Mouse (Mus musculus) urinary bladder, postnatal 36 days (tissue): ENCODE measurements around the gene Prpf31.
A peak's percentile ranks its signal among the peaks of the same experiment; 100 is the strongest.

Experiments
- DNase-seq, 2 experiments: peaks; one replicate each; pipeline ENCODE4 v3.0.0; 2022; ENCODE audit warnings: low spot score in 2 of 2, mixed read lengths in 1 of 2

The Prpf31 gene

DNA sequence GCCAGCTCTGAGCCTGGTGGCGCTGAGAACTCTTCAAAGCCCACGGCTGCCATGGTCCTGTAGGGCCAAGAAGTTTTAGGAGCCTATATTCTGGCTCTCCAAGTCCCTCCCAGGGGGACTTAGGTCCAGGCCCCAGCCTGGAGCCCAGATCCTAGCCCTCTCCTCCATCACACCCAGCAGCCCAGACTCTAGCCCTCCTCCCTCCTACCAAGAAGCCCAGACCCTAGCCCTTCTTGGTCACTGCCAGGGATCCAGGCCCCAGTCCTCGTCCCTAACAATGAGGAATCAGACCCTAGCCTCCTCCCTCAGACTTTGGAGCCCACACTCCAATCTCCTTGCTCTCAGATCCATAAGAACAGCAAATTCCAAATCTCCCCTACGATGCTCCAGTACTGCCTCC is 755 bp upstream of the Prpf31 start:
- no peak for DNase-seq

DNA sequence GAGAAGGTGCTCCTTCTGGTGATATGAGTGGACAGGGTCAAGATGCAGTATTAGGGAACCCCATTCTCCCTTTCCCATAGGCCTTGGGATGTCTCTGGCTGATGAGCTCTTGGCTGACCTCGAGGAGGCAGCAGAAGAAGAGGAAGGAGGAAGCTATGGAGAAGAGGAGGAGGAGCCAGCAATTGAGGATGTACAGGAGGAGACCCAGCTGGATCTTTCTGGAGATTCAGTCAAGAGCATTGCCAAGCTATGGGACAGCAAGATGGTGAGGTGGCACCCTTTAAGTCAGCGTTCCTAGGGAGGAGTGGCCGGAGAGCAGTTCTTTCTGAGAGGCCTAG is 662 bp downstream of the Prpf31 start:
- no peak for DNase-seq

DNA sequence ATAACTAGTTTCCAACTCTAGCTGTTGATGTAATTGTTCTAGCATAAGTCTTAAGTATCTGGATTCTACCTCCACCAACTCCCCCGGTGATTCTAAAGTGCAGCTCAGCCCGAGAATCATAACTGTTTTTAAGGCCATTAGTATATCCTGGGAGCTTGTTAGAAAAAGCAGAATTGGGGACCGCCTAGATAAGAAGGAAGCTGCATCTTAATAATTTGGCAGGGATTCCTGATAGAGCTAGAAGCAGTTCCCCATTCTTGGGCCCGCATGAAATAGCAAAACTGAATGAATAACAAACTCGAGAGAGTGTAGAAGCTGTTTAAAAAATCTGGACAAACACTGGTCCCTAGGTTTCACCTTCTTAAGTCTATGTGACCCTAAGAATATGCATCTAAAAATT is 13.6 kb downstream of the Prpf31 start:
- no peak for DNase-seq

DNA sequence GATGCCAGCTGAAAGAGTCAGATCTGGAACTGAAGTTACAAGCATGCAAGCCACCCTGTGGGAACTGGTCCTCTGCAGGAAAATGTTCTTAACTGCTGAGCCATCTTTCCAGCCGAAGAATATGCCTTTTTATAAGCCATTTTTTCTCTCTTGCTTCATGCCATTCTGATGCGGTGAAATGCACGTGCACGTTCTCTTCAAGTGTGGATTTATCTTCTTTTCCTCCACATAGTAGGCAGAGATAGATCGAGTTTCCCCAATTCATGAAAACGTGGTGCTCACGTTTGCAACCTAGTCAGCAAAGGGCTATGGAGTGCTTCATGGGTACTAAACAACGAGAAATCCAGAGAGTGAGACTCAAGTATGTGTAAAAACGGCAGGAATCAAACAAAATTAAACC is 14.1 kb downstream of the Prpf31 start:
- no peak for DNase-seq

DNA sequence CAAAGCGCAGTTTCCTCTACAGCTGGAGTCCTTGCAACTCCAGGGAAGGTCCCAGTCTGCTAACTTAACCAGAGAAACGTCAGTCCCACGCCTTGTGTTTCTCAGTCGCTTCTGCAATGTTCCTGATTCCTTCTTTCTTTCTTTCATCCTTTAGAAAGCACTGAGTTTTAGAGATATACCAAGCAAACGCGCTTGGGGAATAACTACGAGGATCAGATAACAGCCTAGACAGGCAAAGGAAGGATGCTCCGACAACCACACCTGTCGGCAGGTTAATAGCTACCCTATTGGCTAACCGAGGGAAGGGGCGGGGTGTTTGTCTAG is 14.5 kb downstream of the Prpf31 start:
- DNase-seq: no peak

DNA sequence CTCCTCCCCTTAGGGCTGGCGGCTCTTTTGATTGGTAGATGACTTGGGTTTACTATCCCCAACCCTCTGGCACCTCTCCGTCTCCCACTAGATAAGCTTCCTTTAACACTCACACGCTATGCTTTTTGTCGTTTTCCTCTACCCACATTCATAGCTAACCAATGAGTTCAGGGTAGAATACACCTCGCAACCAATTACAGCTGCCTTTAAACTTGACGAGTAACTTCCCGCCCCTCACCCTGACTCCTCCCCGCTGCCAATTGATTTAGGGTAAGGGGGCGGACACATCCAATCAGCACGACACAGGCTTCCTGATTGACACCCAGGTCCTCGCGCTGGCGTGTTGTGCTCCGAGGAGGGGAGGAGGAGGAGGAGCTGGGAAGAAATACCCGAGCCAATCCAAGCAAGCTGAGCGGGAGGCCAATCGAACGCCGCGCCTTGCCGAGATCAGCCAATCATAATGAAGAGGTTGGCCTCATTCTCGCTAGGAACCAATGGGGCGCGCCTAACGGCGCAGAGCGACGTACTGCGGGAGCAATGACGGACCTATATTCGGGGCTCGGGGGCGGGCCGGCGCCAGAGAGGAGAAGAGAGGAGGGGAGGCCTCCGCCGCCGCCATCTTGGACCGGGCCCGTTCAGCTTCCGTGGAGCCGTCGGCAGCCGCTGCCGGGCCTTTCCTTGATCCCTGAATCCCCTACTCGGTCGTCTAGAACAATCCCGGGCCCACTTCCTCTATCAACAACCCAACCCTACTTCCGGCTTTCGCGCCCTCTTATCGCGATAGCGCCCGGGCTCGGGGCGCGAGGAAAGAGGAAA is 15.1 kb downstream of the Prpf31 start, which contains the start of gene Cnot3:
Cnot3 (plus strand) TSS at position 597 of the 816 bp plus-strand sequence.
- peak; percentile 96 to 99 for DNase-seq

DNA sequence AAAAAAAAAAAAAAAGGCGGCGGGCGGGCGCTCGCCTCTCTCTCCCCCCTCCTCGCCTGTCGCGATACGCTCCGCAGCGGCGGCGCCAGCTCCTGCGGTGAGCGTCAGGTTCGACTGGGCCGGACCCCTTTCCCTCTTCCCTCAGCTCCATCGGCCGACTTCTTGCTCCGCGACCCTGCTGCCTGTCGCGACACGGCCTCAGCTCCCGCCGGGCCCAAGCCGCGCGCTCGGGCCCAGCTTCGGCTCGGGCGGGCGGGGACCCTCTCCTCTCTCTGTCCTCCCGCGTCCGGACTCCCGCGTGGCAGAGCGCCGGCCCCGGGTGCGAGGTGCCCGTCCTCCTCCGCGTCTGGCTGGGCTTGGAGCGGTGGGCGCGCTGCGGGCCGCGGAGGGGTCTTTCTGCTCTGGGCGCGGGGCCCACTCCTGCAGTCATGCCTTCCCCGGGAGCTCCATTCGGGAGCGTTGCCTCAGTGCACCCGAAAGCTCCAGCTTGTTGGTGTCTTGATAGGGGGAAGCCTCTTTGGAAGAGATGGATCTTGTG is 15.8 kb downstream of the Prpf31 start:
- DNase-seq: no peak

DNA sequence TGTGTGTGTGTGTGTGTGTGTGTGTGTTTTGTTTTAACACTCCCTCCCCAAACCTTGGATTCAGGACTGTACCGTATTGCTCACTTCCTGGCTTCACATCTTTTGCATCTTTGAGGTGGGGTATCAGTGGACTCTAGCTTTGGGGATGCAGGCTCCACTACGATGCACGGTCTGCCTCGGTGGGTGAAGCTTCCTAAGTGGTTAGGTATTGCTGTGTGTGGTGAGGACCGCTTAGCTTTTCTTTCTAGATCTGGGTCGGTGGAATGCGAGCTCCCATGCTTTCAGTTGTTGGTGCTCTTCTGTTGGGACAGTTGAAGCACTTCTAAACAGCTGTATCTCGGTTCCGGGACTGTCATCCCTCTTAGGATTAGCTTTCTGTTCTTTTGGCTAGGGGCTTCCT is 16.4 kb downstream of the Prpf31 start:
- DNase-seq: no peak

DNA sequence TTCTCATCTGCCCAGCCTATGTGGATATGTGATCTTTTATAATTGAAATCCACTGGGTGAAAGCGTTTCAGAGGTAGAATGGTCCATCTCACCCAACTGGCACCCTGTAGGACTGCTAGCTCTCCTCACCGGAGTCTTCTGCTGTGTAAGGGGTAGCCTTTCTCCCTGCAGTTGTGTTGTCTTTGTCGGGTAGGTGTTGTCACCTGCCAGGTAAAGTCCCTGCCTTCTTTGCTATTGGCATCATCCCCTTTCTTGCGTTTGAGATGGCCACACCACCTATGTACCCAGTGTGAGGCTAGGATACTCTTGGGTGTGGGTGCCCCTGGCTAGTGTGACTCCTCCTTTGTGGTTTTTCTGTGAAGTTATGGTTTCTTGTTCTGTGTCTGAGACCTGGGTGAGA is 16.9 kb downstream of the Prpf31 start:
- no peak for DNase-seq

DNA sequence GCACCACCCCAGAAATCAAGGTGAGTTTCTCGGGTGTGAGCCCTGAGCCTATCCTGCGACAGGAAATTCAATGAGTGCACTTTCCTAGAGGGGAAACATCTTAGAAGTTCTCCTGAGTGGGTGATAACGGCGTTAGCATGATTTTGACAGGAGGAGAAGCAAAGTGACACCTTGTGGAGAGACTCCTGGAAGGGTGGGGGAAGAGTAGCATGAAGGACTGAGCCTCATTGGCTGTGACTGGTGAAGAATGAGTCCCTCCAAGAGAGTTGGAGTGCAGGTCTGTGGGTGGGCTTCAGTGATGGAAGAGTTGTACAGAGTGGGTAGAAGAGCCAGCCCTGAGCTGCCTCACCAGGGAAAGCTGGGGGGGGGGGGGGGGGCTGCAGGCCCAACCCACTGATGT is 27.2 kb downstream of the Prpf31 start:
- no peak for DNase-seq

DNA sequence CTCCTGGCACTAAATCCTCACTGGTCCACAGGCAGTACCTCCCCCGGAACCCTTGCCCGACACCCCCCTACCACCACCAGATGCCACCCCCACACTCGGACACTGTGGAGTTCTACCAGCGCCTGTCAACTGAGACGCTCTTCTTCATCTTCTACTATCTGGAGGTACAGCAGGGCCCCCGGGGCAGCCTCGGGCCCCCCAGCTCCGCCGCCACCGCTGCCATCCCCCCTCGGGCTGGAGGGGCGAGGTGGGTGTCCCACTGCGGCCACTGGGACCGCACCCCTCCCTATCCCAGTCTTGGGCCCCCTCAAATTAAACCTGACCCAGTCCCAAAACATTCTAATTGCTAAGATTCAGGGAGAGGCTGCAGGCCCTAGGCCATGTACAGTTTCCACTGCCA is 28.8 kb downstream of the Prpf31 start:
- DNase-seq: no peak

DNA sequence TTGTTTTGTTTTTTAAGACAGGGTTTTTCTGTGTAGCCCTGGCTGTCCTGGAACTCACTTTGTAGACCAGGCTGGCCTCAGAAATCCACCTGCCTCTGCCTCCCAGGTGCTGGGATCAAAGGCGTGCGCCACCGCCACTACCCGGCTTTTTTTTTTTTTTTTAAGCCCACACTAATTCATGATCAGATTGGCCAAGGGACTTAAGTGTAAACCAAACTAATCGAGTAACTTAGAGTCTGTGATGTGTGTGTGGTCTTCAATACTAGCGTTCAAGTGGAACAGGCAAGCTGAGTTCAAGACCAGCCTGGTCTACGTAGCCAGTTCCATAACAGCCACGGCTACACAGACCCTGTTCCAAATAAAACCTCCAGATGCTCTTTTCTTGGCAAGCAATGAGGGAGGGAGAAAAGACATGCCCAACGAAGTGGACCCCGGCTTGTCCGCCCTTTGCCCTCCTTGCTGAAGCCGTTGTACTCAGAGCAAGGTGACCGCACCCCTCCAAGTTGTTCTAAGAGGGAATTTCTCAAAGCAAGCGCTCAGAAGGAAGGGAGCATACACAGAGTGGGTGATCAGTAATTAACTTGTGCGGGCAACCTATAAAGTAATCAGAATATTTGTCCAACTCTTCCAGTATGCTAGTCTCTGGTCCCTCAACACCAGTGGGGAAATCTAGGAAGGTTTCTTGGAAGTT is 34.9 kb downstream of the Prpf31 start:
- peak in 1 of 2 experiments; percentile 22 for DNase-seq

DNA sequence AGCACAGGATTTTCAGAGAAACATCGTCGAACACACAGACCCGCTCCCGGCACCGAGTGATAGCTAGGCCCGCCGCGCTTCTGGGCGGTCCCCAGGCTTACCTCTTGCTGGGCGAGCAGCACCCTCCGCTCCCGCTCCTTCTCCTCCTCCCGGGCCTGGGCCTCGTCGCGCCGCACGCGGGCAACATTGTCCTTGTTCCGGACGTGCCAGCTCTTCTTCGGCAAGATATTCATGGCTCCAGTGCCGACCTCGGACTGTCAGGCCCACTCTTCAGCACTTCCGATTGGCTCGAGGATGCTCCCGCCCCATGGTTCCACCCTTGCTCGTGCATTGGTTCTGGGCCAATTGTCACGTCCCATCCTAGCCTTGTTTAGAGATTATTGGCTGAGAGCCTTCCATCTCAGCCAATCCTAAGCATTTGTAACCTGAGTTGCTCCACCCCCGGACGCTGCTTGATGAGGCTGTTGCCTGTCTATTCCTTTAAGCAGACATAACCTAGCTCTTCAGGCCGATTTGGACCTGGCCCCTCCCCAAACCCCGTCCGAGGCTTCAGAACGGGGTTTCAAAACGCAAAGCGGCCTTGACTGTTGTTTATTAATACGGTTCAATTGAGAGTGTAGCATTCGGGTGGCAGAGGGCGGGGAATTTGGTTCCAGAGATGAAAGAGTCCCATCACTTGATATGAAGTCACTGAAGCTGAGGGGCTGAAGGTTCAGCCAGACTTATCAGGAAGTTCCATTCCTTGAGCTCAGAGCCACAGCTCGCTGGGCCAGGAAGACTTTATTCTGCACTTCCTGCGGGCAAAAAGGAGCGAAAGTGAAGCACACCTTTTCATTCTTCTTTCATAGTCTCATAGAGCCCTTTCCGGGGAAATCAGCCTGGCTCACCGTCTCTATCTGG is 35.7 kb downstream of the Prpf31 start, which contains the start of gene Leng1:
Leng1 (minus strand) TSS at position 626 of the 900 bp plus-strand sequence.
- DNase-seq: peak; percentile 97

DNA sequence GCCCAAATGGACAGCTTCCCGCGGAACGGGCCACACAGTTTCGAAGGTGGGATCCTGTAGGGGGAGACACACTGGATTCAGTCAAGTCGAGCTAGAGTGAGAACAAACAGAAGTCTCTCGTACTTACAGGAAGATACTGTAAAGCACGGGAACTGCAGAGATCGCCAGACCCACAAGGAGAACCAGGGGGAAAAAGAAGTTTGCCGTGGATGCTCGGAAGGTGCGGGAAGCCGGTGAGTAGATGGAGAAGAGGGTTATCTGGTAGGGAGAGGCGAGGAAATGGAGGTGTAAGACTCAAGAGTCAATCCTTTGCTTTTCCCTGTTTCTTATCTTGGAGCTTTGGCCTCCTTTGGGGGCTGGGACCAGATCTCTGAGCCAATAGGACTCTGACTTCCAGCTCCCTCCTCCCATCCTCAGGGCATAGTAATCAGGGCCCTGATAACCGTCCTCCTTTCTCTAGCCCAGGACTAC is 37.2 kb downstream of the Prpf31 start:
- DNase-seq: no peak

DNA sequence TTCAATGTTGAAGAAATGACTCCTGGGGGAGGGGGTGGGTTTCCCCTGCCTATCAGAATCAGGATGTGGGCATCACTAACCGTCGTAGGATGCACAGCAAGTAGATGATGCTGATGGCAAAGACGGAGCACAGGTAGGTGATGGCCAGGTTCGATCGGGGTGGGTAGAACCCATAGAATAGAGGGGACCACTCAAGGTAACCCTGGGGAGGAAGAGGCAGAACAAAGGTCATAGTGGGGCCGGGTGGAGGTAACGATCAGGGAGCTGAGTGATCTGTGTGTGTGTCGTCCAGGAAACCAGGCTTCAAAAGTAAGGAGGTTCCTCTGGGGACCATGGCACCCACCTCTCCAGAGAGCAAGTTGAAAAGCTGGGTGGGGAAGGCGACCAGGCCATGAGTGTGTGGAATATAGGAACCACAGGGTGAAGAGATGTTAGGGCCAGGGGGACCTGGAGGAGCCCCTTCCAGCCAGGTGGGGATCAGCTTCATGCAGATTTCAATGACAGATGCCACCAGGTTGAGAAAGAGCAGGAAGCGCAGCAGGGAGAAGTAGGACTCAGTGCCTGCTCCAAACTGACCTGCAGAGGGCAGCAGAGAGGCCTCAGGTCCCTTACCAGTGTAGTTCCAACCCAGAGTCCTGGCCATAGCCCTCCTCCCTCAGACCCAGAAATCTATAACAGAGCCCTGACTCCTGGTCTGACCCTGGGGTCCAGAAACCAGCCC is 44.9 kb downstream of the Prpf31 start:
- DNase-seq: peak; percentile 60 to 80

DNA sequence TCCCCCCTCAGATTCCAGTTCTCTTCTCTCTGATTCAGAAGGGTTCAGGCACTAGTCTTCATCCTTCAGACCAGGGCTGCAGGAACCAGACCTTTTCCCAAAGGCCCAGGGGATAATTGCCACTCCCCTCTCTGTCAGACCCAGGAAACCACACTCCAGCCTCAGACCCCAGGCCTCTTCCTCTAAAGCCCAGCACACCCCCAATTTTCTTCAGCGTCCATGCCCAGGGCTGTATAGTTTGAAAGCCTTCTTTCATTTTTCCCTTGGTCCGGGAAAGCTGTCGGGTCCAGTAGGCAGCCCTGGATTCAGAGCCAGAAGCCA is 45.4 kb downstream of the Prpf31 start:
- no peak for DNase-seq

DNA sequence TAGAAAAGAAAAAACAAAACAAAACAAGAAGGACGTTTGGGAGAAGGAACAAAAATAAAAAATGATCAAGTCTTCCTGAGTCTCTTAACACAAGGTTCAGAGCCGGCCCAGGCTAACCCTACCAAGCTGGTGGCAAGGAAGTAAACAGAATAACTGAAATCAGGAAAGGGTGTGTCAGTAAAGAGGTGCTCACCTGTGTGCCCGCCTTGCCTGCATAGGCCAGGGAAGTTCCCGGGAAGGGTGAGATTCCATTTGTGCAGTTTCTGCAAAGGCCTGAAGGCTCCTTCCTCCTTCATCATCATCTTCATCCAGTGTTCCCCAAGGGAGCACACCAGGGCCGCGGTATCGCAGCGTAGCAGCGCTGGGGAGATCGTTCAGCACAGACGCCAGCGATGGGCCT is 46.6 kb downstream of the Prpf31 start:
- no peak for DNase-seq

DNA sequence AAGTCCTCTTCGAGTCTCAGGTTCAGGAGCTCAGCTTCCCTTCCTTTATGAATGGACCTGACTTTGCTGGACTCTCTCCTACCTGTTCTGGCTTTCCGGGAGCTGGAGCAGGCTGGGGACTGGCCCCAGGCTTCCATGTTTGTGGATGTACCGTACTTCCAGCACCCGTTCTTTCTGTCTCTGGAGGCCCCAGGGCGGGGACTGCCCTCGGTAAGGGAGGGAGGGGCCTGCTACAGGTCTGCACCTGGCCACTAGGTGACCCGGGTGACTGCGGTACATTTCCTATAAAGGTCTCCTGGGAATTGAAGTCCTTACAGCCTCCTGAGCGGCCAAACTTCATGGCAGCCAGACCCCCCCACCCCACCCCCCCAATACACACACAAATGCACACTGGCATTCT is 47.6 kb downstream of the Prpf31 start, which contains the start of gene Tmc4:
Tmc4 (minus strand) TSS at position 212 of the 400 bp plus-strand sequence.
- DNase-seq: peak; percentile 48 to 56

DNA sequence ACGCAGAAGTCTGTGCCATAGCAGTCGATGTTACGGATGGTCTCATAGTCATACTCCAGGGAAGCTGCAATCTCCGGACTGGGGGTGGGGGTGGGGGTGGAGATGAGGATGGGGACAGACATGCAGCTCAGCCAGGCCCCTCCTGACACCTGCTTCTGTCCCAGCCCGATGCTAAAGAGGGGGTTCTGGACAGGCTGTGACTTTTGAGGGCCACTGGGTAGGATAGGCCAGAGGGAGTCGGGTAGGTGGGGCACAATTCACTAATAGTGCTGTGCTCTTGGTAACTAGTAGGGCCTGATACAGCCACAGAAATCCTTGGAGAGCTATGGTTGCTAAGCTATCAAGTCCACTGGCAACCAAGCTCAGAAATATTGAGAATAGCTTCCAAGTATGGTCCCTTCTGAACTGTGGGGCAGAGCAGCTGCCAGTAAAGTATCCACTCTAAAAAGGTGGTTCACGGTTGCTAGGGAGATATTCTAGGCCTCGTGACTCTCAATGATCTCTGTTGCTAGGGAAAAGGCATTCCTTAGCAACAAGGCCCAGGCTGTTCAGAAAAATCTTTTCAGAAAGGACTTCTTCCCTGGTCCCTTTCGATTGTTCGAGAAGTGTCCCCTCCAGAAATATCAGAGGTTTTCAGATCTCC is 54.2 kb downstream of the Prpf31 start:
- DNase-seq: no peak

DNA sequence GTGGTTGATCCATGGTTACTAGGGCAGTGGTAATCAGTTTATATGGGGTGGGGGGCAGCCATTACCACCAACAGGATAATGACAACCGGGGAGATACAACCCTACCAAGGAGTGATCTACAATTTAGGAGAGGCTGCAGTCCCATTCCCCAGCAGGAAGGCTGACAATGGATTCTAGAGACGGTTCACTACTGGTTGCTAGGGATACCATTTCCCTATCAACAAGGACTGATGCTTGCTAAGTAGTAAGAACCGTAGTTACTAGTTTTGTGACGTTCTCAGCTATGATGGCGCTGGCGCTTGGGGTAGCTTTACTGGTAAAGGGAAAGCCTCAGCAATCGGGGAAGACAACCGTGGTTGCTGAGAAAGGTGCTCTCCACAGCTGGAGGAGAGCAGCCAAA is 54.9 kb downstream of the Prpf31 start:
- no peak for DNase-seq
